Mouse (Mus musculus): Measurements from ENCODE around the gene Btbd35f5. TPM values are rescaled to one million over a fixed set of nuclear protein-coding genes. Genes with fewer than 3 reads are reported as not detected.

Gene Btbd35f5
- total RNA-seq (2023), result not detected

DNA sequence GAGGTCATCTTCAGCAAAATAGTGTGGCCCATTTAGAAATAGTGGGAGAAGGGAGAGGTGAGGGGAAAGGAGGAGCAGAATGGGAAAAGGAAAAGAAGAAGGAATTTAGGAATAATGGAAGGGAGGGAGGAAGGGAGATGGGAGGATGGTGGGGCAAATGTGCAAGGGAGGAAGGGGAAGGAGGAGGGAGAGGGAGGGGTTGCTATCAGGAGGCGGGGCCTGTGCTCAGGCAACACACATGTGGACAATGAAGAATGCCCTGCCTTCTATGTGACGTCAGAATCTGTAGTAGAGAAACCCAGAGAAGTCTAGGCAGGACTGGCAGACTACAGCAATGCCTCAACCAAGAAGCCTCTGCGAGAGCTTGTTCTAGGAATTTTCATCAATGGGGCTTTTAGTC is at the start of gene Btbd35f5:
Btbd35f5 (plus strand) TSS at position 301 of the 400 bp plus-strand sequence.

DNA sequence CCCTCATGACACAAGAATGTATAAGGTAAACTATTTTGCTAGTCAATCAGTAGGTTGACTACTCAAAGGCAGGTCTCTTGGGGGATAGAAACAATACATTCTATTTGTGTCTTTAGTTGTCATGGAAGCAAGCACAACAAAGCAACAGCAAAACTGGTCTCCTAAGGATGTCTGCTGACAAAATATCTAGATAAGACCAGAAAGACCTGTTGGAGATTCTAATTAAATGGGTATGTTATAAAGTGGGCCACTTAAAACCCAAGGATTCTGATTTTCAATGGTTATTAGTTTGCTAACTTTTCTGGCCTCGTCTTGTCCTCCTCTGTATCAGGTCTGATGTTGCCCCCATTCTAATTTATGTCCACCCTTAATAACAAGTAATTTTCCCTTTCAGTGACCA is 32.2 kb upstream of the Btbd35f5 start, which contains the start of gene Gm21789:
Gm21789 (plus strand) TSS at position 301 of the 400 bp plus-strand sequence.

Other genes with a start within 250 kb of the Btbd35f5 start
- gene Btbd35f21, start 247.8 kb upstream of the Btbd35f5 start, total RNA-seq (2023), result not detected
- not detected for gene Btbd35f30, start 79.3 kb upstream of the Btbd35f5 start, total RNA-seq (2023)
- not detected for gene Gm21789, start 32.1 kb upstream of the Btbd35f5 start, total RNA-seq (2023)